Mouse (Mus musculus) spleen, adult 18-20 months (tissue): ENCODE data around the gene Fbxo31.

Experiments
- DNase-seq, 2 experiments: peaks; one replicate each; pipeline ENCODE4 v3.0.0; 2022; ENCODE audit warnings: mixed read lengths in 2 of 2

Gene Fbxo31

DNA sequence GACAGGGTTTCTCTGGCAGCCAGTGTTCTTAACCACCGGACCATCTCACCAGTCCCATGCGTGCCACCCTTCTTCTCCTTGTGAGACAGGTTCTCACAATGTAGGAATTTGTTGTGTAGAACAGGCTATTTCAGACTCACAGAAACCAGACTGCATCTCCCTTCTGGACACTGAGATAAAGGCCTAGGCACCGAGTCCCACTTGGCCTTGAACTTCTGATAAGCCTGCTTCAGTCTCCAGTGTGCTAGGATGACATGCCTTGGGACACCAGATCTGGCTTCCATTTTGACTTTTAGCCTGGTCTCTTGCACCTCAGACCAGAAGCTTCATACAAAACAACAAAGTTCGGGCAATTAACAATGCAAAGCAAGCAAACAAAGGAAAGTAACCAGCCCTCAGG, 10.1 kb upstream of the Fbxo31 start:
- no peak for DNase-seq

DNA sequence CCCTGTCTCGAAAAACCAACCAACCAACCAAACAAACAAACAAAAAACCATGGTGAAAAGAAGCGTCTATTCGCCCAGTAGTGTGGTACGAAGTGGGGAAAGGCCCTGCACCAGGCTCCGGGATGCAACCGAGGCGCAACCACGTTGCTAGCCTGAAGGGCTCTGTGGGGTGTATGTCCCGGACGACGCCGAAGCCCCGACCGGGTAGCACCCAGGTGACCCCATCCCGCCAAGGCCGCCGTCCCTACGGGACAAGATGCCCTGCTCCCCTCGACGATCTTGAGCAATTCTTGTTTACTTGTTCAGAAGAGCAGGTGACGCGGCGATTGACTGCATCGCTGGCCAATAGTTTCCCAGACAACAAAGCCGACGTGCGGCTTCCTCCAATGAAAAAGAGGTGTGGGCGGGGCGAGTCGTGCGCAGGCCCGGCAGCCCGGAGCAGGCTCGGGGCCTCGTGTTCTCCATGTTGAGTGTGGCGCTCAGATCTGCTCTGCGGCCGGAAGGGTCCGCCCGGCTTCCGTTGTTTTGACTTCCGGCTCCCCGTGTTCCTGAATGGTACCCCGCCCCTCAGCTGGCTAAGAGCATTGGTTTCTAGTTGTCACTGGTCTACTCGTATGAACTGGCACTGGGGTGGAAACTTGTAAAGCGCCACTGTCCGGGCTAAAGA, 6.7 kb upstream of the Fbxo31 start:
- peak; percentile 98 to 99 for DNase-seq

GRCm38 (mm10) chr8:121584730-121585129, 6.1 kb upstream of the Fbxo31 start:
- DNase-seq = no peak

DNA sequence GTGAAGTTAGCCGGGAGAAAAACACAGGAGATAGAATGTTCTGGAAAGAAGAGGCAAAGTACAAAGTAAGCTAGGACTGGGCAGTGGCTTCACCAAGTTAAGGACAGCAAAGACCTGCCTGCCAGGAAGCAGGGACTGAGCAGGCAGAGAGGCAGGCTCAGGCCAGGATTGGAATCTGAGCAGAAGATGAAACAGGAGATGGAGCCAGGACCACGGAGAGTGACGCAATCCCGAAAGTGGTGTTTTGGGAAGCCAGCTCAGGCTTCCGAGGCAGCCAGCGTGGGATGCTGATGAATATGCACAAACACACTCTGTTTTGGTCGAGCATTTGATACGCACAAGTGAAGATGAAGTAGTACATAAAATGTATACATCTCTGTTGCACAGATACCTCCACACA, 5.0 kb upstream of the Fbxo31 start:
- DNase-seq = no peak

- no peak for DNase-seq
Measured at GRCm38 (mm10) chr8:121580465-121580864, 1.9 kb upstream of the Fbxo31 start.

DNA sequence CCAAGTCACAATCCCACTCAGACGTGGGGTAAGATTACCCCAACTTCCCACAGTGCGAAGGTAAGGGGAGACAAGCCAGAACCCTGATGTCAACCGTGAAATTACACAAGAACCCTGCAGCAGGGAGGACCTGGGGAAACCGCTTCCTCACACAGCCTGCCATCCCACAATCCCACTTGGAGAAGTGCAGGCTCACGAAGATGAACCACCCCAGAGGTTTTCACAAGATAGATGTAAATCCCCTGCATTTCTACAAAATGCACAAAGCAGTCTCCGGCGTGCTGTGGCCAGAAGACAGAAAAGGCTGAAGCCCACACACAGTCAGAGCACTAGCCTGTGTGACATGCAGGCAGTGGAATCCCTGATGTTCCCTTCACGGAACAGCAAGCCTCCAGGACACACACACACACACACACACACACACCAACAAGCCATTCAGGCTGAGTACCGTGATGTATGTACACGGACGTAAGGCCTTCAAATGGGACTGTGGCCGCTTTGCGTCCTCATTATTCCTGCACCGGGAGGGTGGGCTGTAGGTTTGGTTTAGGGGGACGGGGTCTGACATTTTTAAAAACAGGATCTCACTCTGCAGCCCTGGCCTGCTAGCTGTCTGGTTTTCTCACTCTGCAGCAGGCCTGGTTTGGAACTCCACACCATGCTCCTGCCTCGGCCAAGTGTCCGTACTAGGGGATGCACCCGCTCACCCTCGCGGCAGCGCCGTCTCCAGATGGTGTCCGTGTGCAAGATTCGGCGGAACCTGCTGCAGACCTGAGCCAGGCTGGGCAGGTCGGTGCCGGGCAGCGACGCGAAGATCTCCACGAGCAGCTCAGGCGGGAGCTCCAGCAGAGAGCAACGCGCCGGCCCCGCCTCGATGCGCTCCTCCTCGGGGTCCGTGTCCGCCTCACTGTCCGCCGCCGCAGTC, 593 bp downstream of the Fbxo31 start:
- DNase-seq = no peak

GRCm38 (mm10) chr8:121575661-121576060, 2.9 kb downstream of the Fbxo31 start:
- DNase-seq = no peak

DNA sequence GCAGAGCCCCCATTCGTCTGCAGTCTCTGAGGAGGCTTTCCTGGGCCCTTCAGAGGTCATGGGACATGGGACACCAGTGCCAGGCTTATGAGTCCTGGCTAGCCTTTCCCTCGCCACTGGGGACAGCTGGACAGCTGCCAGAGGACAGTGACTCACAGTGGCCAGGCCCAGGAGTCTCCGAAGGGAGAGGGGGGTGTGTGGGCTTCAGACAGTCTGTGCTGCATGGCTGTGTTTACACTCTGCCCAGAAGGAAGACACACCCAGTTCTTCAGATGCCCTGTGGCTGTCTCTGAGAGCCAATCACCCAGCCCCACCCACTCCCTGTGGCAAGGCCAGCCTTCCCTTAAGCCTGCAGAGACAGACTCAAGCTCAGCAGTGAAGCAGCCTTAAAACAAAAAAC, 5.3 kb downstream of the Fbxo31 start:
- no peak for DNase-seq

GRCm38 (mm10) chr8:121572121-121572520, 6.5 kb downstream of the Fbxo31 start:
- DNase-seq = no peak

DNA sequence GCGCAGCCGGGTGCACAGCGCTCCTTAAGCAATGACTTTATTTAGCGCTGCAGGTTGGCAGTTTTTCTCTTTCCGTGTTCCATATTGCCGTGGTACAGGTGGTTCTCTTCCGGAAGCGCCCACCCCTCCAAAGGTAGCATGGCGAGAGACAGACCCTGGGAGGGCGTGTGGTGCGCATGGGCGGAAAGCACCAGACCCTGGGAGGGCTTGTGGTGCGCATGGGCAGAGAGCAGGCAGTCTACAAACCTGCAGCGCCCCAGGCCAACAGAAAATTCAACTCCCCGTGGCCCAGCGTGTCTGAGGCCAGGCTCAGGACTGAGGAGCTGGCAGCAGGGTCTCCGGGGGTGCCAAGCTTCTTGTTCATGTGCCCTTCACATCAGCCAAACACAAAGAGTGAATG, 7.8 kb downstream of the Fbxo31 start:
- no peak for DNase-seq

GRCm38 (mm10) chr8:121570335-121570734, 8.3 kb downstream of the Fbxo31 start:
- no peak for DNase-seq

GRCm38 (mm10) chr8:121568321-121568720, 10.3 kb downstream of the Fbxo31 start:
- no peak for DNase-seq

DNA sequence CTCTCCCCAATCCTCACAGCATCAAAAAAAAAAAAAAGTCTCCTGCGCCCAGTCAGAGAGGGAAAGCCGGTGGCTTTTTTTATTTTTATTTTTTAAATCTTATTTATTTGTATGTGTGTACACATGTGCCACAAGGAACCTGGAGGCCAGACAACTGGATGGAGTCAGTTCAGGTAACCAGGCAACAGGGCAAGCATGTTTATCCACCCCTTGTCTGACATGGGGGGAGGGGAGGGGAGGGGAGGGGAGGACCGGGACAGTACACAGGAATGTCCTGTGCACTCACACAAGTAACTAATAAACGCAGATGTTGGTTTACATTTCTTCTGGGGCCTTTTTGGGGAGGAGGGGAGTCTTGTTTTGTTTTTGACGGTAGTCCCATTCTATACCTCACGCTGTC, 14.9 kb downstream of the Fbxo31 start:
- DNase-seq = no peak

DNA sequence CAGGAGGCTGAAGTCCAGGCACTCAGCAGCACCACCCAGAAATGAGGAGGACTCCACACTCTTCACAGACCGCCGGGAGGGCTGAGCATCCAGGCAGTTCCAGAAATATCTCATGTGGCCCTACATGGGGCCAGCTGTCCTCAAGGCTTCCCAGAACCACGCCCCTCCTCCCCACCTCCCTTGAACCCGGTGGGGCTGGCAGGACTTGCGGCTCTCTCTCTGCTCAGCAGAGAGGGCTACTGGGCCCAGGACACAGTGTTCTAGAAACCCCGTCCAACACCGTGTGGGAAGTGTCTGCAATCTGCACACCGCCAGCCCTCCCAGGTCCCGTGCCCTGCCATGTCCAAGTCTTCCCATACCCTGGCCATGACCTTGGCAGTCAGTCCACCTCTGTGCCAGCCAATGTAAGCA, 15.7 kb downstream of the Fbxo31 start:
- DNase-seq = no peak

DNA sequence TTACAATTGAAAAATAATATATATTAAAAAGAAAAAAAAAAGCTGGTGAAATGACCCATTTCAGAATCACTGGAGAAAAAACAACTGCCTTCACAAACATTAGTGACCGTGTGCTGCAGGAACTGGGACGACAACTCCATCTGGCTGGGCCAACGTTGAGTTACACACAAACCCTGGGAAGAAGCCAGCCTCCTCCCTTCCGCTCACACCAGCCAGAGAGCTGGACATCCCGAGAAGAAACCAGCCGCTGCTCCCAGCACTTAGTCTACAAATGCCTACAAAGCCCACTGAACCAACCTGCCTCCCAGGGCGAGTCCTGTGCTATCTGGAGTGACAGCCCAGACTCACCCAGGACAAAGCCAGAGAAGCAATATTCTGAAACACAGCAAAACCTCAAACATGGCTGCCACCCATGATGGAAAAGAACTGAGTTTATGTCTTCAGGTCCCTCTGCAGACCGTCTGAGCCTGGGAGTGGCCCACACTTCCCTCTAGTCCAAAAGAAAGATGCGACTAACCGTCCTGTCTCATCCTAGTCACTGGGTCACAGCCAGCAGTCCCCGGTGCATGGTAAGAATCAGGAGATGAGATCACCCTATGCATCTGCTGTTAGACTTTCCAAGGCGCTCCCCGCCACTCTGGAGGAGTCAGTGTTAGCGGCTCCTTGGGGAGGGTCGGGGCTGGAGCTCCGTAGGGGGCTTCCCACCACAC, 16.8 kb downstream of the Fbxo31 start:
- DNase-seq = no peak

DNA sequence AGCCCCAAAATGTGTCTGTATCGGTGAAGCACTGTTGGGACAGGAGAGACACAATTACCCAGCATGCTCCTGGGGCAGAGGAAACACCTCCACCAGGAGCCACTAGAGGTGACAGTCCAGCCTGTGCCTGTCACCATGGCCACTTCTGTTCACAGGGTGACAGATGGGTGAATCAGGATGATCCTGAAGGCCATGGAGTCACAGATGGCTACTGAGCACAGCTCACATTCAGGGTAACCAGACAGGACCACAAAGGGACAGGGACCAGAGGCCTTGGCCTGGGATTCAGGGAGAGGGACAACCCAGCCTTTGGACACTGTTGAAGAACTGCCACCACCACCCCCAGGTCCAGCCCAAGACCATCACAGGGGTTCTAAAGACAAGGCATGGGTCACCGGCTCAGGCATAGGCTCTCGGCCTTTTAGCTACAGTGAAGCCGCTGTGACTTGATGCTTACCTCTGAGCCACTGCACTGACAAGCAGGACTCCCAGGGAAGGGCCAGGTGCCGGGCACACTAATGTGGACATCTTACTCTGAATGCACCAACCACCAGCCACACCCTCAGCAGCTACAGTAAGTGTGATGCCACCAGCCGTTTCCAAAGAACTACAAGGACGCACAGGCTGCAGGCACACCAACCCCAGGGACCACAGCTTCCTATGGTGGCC, 18.0 kb downstream of the Fbxo31 start:
- DNase-seq = no peak

DNA sequence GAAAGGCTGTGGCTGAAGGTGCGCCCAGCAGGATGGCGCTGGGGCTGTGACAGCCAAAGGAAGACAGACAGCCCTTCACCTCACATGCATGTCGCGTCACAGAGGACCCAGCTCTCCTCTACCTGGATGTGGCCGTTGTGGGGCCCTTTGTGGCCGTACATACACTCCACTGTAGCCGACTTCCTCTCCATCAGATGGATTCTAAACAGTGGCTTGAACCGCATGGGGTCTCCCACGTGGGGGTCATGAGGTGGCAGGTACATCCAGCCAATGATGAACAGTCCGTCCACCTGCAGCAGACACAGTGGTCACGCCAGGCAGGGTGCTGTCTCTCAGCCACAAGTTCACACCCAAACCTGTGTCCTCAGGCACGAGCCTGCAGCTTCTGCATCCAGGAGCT, 18.8 kb downstream of the Fbxo31 start:
- DNase-seq = no peak

DNA sequence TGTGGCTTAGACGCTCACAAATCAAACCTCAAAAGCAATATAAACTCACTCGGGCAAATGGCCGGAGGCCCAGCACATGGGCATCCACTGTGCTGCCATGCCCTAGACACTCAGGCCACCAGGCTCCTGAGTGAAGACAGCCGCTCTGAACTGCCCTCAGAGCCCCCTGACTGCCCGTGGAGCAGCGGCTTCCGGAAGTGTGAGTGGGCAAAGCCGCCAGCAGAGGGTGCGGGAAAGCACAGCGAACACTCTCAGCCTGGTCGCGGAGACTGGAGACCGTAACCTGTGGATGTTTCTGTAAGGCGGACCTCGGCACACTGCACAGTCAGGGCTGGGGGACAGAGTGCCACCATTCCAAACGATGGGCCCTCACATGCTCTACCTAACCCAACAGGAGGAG, 20.1 kb downstream of the Fbxo31 start:
- no peak for DNase-seq

GRCm38 (mm10) chr8:121557746-121558145, 20.9 kb downstream of the Fbxo31 start:
- no peak for DNase-seq

DNA sequence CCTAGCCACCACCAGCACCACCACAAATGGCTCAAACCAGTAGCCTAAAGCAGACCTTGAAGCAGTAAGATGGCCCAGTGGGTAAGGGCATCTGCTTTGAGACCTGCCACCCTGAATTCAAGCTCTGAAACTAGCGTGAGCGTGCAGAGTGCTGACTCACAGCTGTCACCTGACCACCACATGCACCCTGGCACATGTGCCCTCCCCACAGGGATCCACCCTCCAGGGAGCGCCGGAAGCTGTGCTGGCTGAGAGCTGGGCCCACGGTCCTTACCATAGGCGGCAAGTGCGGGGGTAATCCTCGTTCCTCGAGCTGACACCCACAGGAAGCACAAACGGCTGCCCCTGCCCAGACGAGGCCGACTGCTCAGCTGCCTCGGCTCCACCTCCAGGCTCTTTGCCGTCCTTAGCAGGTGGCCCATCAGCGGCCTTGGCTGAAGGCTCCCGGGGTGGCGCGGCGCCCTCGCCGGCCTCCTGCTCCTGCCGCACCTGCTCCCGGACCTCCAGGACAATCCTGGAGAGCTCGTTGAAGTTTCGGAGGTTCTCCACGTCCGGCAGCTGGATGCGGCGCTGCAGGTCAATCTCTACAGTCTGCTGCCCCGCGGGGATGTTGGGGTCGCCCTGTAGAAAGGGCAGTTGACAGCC, 24.7 kb downstream of the Fbxo31 start:
- no peak for DNase-seq

DNA sequence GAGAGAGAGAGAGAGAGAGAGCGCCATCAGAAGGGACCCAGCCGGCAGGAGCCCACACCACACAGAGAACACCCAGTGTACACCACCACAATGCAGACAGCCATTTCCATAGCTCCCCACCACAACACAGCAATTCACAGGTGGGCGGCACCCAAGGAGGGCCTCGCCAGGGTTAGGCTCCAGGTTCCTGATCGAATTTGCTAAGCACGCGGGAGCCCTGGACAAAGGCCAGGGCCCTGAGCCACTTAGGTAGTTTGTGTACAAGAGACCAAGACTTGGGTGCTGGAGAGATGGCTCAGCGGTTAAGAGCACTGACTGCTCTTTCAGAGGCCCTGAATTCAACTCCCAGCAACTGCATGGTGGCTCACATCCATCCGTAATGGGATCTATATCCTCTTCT, 26.1 kb downstream of the Fbxo31 start:
- DNase-seq = no peak
